26 mouse cellular contexts compared by ENCODE assay signal in the genomic region with DNA sequence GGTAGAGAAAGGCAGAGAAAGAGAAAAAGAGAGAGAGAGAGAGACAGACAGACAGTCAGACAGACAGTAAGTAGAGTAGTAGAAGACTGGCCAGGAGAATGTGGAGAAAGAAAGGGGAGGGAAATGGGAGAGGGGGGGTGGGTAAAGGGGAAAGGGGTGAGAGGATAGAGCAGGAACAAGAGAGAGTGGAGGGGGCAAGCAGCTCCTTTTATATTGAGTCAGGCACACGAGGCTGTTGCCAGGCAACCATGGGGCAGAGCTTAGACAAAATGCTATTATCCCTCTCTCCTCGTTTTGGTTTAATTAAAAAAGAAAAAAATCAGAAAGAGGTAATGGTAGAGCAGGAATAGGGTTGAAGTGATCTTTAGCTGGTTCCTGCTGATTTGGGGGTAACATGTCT.
A peak's percentile ranks its signal among the peaks of the same experiment; 100 is the strongest.
DNase-seq lines count a peak whose midpoint lies in the region; ATAC-seq lines count a peak whose summit lies in the region.
"Had no signal": no experiment of that assay in that cellular context is flagged by ENCODE, and none has a peak within 500 bp of the region (broad histone marks: within the 10 kb centered on the region; RNA-seq: fewer than 3 reads in every experiment).

No protein-coding gene starts in this region.

- no peaks in the 10 kb centered on the region for H3K27me3 ChIP-seq in hindbrain, embryonic 12.5 days
- no peaks in the 10 kb centered on the region for H3K27me3 ChIP-seq in hindbrain, embryonic 14.5 days (ENCODE audit: control insufficient read depth, insufficient read depth, low read length)
- no peaks in the 10 kb centered on the region for H3K27me3 ChIP-seq in forebrain, embryonic 16.5 days (replicated peaks; ENCODE audit: control insufficient read depth, insufficient read depth, low read length)
- H3K27me3 ChIP-seq in midbrain, embryonic 15.5 days (replicated peaks): no peaks in the 10 kb centered on the region
- H3K27me3 ChIP-seq: CH12.LX; heart, embryonic 13.5 days; limb, embryonic 13.5 days; liver, embryonic 12.5 days; Patski had no signal

- DNase-seq in hindbrain, embryonic 14.5 days (ENCODE audit: low spot score): no peak
- DNase-seq in embryo, embryonic 10.5 days (ENCODE audit: low spot score): peak; percentile 1
- no peak for DNase-seq in heart, adult 11 months
- no peak for DNase-seq in adipocyte (ENCODE audit: low spot score)
- DNase-seq: adrenal gland, adult 8-10 months; B cell, adult 2 months; cerebellum, adult 2 months; cerebellum, postnatal 25 days; gastrocnemius, postnatal 25 days; heart, adult 2 months; kidney, adult 2 months; layer of hippocampus, adult 9-11 months; lung, adult 18-20 months; lung, postnatal 10 days; right cerebral cortex, postnatal 14 days had no signal

- H3K27ac ChIP-seq in hindbrain, embryonic 12.5 days: no peak overlapping the region
- no peak overlapping the region for H3K27ac ChIP-seq in hindbrain, embryonic 14.5 days
- no peak overlapping the region for H3K27ac ChIP-seq in forebrain, embryonic 16.5 days (ENCODE audit: low read length)
- no peak overlapping the region for H3K27ac ChIP-seq in midbrain, embryonic 15.5 days
- H3K27ac ChIP-seq: embryonic facial prominence, embryonic 10.5 days; heart, adult 2 months; heart, embryonic 13.5 days; kidney, postnatal 0 days; limb, embryonic 13.5 days; liver, embryonic 12.5 days had no signal

- peak; percentile 43; the same call in 1 of the 2 replicates for ATAC-seq in hindbrain, embryonic 12.5 days (ENCODE audit: low FRiP score)
- no peak; the same call in 1 of the 2 replicates for ATAC-seq in hindbrain, embryonic 14.5 days (ENCODE audit: low FRiP score)
- ATAC-seq in forebrain, embryonic 16.5 days: peak; percentile 71; the same call in 1 of the 2 replicates
- peak; percentile 73 for ATAC-seq in midbrain, embryonic 15.5 days (replicated peaks)
- ATAC-seq: liver, embryonic 12.5 days; Patski had no signal

- WGBS in hindbrain, embryonic 12.5 days: 54% methylated on average over 2 of the region's 2 CpGs
- no CpG with 5 or more reads among the region's 2 CpGs for WGBS in hindbrain, embryonic 14.5 days
- WGBS in forebrain, embryonic 16.5 days: 6% methylated on average over 2 of the region's 2 CpGs
- WGBS in midbrain, embryonic 15.5 days: no CpG with 5 or more reads among the region's 2 CpGs

- H3K9ac ChIP-seq in hindbrain, embryonic 12.5 days: no peak overlapping the region
- H3K9ac ChIP-seq in hindbrain, embryonic 14.5 days: no peak overlapping the region
- no peak overlapping the region for H3K9ac ChIP-seq in forebrain, embryonic 16.5 days (replicated peaks; ENCODE audit: low read depth, low read length)
- H3K9ac ChIP-seq in midbrain, embryonic 15.5 days: no peak overlapping the region
- H3K9ac ChIP-seq: heart, embryonic 13.5 days; limb, embryonic 13.5 days; liver, embryonic 12.5 days had no signal

- no peaks in the 10 kb centered on the region for H3K36me3 ChIP-seq in hindbrain, embryonic 12.5 days
- no peaks in the 10 kb centered on the region for H3K36me3 ChIP-seq in hindbrain, embryonic 14.5 days (replicated peaks; ENCODE audit: control insufficient read depth, insufficient read depth)
- H3K36me3 ChIP-seq in forebrain, embryonic 16.5 days (ENCODE audit: control insufficient read depth, insufficient read depth): no peaks in the 10 kb centered on the region
- H3K36me3 ChIP-seq in midbrain, embryonic 15.5 days (replicated peaks): no peaks in the 10 kb centered on the region
- H3K36me3 ChIP-seq: embryonic facial prominence, embryonic 10.5 days; G1E; heart, embryonic 13.5 days; limb, embryonic 13.5 days; liver, embryonic 12.5 days had no signal

- no peak overlapping the region for H3K4me2 ChIP-seq in hindbrain, embryonic 12.5 days (replicated peaks)
- no peak overlapping the region for H3K4me2 ChIP-seq in hindbrain, embryonic 14.5 days (replicated peaks)
- H3K4me2 ChIP-seq in forebrain, embryonic 16.5 days (ENCODE audit: low read length): no peak overlapping the region
- H3K4me2 ChIP-seq in midbrain, embryonic 15.5 days: no peak overlapping the region
- H3K4me2 ChIP-seq: heart, embryonic 13.5 days; limb, embryonic 13.5 days; liver, embryonic 12.5 days had no signal

- H3K4me1 ChIP-seq in hindbrain, embryonic 12.5 days: no peaks in the 10 kb centered on the region
- H3K4me1 ChIP-seq in hindbrain, embryonic 14.5 days (replicated peaks; ENCODE audit: control insufficient read depth, insufficient read depth, low read length): no peaks in the 10 kb centered on the region
- H3K4me1 ChIP-seq in forebrain, embryonic 16.5 days (replicated peaks; ENCODE audit: control insufficient read depth, insufficient read depth, low read length): no peaks in the 10 kb centered on the region
- H3K4me1 ChIP-seq in midbrain, embryonic 15.5 days: no peaks in the 10 kb centered on the region
- H3K4me1 ChIP-seq: embryonic facial prominence, embryonic 10.5 days; heart, embryonic 13.5 days; limb, embryonic 13.5 days; liver, embryonic 12.5 days had no signal

- H3K4me3 ChIP-seq in hindbrain, embryonic 12.5 days: no peak overlapping the region
- no peak overlapping the region for H3K4me3 ChIP-seq in hindbrain, embryonic 14.5 days (replicated peaks; ENCODE audit: low read length)
- no peak overlapping the region for H3K4me3 ChIP-seq in forebrain, embryonic 16.5 days (replicated peaks; ENCODE audit: low read length)
- H3K4me3 ChIP-seq in midbrain, embryonic 15.5 days: no peak overlapping the region
- H3K4me3 ChIP-seq: embryonic facial prominence, embryonic 10.5 days; heart, adult 2 months; heart, embryonic 13.5 days; limb, embryonic 13.5 days; liver, embryonic 12.5 days had no signal

- no peaks in the 10 kb centered on the region for H3K9me3 ChIP-seq in hindbrain, embryonic 12.5 days (replicated peaks)
- no peaks in the 10 kb centered on the region for H3K9me3 ChIP-seq in hindbrain, embryonic 14.5 days (ENCODE audit: control insufficient read depth, low read length)
- H3K9me3 ChIP-seq in forebrain, embryonic 16.5 days (ENCODE audit: control insufficient read depth, low read length): no peaks in the 10 kb centered on the region
- H3K9me3 ChIP-seq in midbrain, embryonic 15.5 days: no peaks in the 10 kb centered on the region
- H3K9me3 ChIP-seq: embryonic facial prominence, embryonic 10.5 days; G1E; heart, embryonic 13.5 days; limb, embryonic 13.5 days; liver, embryonic 12.5 days had no signal
